Mouse (Mus musculus): ENCODE measurements around the gene Sgsm3.

Sgsm3 gene

GRCm38 (mm10) chr15:80975666-80976065, 1.9 kb upstream of the Sgsm3 start:
- in situ Hi-C loops (cut with MboI, MseI) = no loop called here

DNA sequence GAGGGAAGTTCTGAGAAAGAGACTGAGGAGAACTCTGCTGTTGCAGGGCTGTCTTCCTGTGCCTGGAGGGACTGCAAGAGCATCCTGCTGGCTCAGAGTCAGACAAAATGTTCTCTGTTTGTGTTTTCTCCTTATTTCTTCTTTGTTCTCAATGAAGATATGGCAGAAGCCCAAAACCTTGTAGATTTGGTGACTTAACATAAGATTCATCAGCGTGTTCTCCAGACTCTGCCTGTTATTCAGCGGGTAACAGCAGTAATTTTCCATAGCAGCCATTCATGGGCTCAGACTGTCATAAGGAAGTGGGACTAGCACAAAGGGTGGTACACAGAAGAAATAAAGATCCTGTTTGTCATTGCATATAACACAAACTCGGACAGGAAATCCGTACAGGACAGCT, 2.0 kb downstream of the Sgsm3 start:
- in situ Hi-C loops (cut with MboI, MseI) = no loop called here

DNA sequence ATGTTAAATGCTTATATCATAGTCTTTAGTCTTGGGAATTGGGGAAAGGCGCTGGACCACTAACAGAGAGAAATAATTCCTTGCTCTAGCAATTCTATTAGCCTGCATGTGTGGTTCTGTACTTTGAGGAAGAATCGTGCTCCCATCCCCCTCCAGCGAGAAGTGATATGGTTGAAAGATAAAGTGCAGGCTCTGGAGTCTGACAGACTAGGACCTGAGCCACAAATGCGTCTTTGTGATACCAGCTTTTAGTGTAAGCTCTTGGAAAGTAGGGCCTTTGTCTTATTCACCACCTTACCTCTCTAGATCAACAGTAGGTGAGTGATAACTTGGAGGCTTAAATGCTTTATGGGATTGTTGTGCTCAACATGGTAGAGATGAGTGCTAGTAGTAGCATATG, 3.6 kb downstream of the Sgsm3 start:
- in situ Hi-C loops (cut with MboI, MseI) = no loop called here

- in situ Hi-C loops (cut with MboI, MseI) = no loop called here
Measured at GRCm38 (mm10) chr15:80983264-80983663, 5.7 kb downstream of the Sgsm3 start.

GRCm38 (mm10) chr15:80988331-80988730, 10.8 kb downstream of the Sgsm3 start:
- in situ Hi-C loops (cut with MboI, MseI) = no loop called here

DNA sequence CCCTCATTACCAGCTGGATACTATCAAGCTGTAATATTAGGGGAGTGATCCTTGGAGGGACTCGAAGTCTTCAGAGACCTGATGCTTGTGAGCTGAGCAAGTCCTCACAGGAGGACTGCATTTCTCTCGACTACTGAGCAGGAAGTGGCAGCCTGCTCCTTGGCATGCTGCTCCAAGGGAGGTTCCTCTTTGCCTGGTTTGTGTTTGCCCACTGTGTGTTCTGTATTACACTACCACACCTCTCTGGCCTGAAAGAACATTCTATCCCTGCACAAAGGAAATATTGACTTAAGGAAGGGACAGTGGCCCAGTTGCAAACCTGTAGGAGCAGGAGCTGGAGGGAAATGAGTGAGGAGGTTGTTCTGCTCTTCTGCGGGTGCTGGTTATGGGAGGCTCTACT, 12.1 kb downstream of the Sgsm3 start:
- in situ Hi-C loops (cut with MboI, MseI) = no loop called here

DNA sequence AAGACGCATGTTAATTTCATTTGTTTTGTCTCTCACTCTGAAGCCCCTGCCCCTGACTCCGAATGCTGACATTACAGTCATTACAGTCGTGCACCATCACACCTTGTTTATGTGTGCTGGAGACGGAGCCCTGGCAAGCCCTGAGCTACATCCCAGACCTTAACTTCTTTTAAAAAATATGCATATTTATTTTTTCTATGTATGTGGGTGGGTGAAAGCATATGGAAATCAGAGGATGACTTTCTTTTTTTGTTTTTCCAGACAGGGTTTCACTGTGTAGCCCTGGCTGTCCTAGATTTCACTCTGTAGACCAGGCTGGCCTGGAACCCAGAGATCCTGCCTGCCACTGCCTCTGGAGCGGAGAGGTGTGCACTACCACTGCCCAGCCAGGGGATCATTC, 17.4 kb downstream of the Sgsm3 start:
- in situ Hi-C loops (cut with MboI, MseI) = no loop called here

DNA sequence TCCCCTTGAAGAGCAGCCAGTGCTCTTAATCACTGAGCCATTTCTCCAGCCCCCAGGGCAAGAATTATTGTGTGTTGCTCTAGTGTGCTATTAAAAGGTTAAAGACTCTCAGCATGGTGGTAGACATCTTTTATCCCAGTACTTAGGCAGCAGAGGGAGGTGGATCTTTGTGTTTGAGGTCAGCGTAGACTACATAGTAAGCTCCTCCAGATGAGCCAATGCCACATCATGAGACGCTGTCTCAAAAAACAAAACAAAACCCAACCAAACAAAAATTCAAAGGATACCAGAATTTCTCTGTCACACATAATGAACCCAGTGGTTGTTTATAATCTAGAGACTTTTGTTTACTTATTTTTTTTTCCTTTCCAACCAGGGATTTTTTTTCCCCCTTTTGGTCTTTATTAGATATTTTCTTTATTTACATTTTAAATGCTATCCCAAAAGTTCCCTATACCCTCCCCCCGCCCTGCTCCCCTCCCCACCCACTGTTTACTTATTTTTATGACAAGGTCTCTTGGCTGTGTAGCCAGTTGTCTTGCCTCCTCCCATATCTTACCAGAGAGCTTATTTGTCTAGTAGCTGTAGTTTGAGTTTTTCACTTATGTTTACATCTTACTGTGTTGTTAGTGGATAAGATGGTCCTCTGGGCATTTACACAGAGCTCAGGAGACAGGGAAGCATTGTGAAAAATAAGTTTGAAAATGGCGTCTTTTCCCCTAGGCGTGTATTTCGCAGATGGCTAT, 18.7 kb downstream of the Sgsm3 start:
- in situ Hi-C loops (cut with MboI, MseI) = no loop called here

DNA sequence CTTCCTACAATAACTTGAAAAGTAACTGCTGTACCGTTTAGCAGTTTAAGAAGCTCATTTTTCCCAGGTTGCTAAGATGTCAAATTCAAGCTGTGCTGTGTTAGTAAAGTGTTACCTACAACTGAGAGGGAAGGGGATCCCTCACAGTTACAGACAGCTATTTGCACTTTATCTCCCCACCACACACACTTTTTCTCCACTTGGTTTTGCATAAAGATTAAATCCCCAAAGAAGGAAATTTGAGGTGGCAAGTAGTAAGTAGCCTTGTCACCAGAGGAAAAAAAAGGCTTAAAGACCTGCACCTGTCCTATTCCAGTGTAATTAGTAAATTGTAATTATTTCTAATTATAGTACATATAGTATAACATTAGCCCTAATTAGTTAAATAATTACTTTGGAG, 19.5 kb downstream of the Sgsm3 start:
- in situ Hi-C loops (cut with MboI, MseI) = no loop called here

- in situ Hi-C loops (cut with MboI, MseI) = no loop called here
Measured at GRCm38 (mm10) chr15:81000419-81001138, 23.0 kb downstream of the Sgsm3 start.

- in situ Hi-C loops (cut with MboI, MseI) = no loop called here
Measured at GRCm38 (mm10) chr15:81006127-81006735, 28.7 kb downstream of the Sgsm3 start.

DNA sequence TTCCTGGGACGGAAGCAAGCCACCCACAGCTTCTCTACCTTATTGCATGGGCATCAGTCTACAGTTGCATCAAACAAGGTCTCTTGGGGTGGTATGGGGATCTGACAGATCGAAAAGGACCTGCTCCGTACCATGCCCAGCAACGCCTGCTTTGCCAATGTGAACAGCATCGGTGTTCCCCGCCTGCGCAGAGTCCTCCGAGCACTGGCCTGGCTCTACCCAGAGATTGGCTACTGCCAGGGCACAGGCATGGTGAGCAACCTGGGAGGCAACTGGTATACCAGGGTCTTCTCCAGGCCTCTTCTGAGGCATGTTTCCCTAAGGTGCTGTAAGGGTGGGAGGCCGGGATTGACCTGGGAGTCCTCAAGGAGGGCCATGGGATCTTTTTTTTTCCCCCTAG, 29.8 kb downstream of the Sgsm3 start:
- in situ Hi-C loops (cut with MboI, MseI) = no loop called here

DNA sequence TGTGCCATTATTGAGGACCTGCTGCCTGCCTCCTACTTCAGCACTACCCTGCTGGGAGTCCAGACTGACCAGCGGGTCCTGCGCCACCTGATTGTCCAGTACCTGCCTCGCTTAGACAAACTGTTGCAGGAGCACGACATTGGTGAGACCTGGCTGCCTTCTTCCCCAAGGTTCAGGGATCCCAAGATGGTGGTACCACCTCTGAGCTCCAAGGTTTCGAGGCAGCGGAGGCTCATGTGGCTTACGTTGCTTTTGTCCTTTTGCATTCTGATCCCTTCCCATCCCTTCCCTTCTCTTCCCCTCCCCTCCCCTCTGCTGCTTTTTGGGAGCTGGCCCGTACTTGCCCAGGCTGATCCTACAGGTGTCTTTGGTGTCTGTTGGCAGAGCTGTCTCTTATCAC, 30.3 kb downstream of the Sgsm3 start:
- in situ Hi-C loops (cut with MboI, MseI) = no loop called here

DNA sequence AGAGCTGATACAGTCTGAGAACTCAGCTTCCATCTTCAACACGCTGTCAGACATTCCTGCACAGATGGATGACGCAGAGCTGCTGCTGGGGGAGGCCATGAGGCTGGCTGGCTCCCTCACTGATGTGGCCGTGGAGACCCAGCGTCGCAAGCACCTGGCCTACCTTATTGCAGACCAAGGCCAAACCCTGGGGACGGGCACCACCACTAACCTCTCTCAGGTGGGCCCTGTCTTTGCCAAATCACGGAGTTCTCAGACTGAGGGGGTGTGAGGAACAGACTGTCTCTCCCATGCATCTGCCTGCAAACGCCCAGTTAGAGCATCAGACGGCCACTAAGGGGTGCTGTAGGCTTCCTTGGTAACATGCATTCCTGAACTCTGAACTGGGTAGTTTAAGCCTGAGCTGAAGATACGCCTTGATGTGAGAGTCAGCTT, 31.1 kb downstream of the Sgsm3 start:
- in situ Hi-C loops (cut with MboI, MseI) = no loop called here

DNA sequence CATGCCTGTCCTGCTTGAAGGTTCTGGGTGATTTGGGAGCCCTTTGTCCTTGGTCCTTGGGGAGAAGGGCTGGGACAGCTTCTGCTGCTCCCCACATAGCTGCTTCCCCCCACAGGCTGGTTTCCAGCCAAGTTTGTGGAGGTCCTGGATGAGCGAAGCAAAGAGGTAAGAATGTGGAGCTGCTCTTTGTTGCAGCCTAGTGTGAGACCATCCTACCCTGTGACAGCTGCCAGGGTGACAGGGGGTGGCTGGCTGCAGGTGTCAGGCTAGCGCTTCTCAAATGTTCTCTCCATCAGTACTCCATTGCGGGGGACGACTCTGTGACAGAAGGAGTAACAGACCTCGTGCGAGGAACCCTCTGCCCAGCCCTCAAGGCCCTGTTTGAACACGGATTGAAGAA, 32.5 kb downstream of the Sgsm3 start:
- in situ Hi-C loops (cut with MboI, MseI) = no loop called here

DNA sequence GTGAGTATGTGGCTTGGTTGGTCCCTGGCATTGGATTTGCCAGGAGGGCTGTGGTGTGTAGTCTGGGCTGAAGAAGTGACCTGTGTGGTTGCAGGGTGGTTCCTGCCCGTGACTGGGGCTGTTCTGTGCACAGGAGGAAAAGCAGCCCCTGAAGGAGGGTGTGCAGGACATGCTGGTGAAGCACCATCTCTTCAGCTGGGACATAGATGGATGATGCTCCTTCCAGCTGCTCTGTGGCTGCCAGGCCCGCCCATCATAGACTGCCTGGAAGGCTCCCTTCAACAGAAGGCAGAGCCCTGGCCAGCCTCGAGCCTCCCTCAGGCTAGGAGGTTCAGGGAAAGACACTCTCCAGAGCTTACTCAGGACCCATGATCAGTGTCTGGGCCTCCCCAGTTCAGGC, 34.0 kb downstream of the Sgsm3 start:
- in situ Hi-C loops (cut with MboI, MseI) = no loop called here

GRCm38 (mm10) chr15:81012359-81012758, 34.8 kb downstream of the Sgsm3 start:
- in situ Hi-C loops (cut with MboI, MseI) = no loop called here

GRCm38 (mm10) chr15:81013186-81013585, 35.6 kb downstream of the Sgsm3 start:
- in situ Hi-C loops (cut with MboI, MseI) = no loop called here

DNA sequence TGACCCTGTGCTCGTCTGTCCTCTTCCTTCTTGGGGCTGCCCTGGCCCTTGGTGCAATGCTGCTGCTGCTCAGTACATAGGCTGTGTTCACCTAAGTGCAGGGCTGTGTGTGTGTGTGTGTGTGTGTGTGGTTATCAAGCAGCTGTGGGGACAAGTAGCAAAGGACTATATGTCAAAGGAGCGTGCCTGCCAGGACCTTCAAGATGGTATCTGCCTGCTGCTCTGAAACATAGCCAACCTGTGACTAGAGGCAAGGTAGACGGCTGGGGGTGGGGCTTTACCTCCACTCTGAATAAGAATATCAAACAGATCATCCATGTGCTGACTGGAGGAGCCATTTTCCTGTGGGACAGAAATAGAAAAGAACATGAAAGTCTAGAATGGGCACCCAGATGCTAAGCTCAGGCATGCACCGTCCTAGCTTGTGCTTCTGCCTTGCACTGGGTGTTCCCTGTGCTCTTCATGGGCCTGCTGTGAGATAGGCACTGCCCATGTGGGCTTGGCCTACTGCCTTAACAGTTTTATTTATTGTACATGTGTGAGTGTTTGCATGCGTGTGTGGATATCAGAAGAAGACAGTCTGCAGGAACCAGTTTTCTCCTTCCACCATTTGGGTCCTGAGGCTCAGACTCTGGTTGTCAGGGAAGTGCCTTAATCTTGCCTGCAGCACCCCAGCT, 37.6 kb downstream of the Sgsm3 start:
- in situ Hi-C loops (cut with MboI, MseI) = no loop called here

DNA sequence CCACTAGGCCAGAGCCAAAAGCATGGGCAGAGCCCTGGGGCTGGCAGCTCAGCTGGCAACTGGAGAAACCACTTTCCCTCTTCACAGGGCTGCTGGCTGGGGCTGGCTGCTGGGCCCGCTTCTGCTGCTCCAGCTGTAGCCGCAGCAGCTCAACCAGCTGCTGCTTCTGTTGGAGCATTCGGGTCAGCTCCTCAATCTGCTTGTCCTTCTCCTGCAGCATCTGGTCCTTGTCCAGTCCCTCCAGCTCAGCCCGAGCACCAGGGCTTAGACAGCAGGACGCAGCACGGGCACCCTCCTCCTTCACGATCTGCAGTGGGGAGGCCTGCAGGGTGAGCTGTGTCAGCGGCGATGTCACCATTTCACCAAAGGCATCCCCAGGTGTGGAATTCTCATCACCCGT, 38.9 kb downstream of the Sgsm3 start:
- in situ Hi-C loops (cut with MboI, MseI) = no loop called here

- in situ Hi-C loops (cut with MboI, MseI) = no loop called here
Measured at GRCm38 (mm10) chr15:81017308-81017707, 39.7 kb downstream of the Sgsm3 start.

DNA sequence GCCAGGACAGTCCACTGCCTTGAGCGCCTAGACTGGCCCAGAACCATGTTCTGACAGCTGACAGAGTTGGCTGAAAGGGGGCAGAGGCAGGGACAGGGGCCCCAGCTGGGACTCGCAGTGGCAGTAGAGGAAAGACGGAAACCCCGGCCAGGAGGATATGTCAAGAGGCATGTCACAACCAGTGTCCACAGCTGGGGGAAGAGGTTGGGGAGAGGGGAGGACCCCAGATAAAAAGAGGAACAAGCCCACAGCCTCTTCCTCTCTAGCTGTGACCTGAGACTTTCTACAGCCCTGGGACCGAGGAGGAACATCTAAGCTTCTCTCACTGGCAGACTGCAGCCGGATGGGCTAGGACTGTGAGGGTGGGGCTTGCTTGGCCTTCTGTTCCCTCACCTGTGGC, 43.8 kb downstream of the Sgsm3 start:
- in situ Hi-C loops (cut with MboI, MseI) = no loop called here

Measured in T-helper 1 cell (primary cell).